Mouse (Mus musculus) inflammation-experienced regulatory T-cells (primary cell): Measurements from ENCODE around the gene Smpd4. TPM values are rescaled to one million over a fixed set of nuclear protein-coding genes. Genes with fewer than 3 reads are reported as not detected.

ENCODE experiments used
- polyA plus RNA-seq, 2 experiments: library from polyadenylated mRNA; unstranded; fragments of 100-300 nt; shearing (Covaris generic); gene quantifications; one replicate each; pipeline ENCODE4 v1.2.1; 2017

Gene Smpd4
- 10 to 100 TPM; 18.7 to 20.2 TPM for polyA plus RNA-seq

GRCm38 (mm10) chr16:17619198-17620105 is at the start of gene Smpd4:
TSS of gene Smpd4 (plus strand) at chr16:17619354.

DNA sequence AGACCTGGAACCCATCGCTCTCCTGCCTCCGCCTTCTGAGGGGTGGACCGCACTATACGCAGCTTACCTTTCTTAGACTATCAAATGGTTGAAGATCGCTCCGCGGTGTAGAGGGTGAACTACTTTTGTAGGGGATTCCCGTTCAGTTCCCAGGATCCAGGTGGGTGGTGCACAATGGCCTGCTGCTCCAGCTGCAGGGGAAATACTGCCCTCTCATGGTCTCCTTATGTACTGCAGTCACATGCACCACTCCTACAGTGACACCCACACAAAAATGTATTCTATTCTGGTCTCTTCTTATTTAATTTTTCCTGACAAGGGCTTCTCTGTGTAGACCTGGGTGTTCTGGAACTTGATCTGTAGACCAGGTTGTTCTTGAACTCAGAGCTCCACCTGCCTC is 36.1 kb upstream of the Smpd4 start, which contains the start of gene Slc7a4:
Gene Slc7a4, minus strand, starts transcription at position 151 of the 400 bp plus-strand sequence.

DNA sequence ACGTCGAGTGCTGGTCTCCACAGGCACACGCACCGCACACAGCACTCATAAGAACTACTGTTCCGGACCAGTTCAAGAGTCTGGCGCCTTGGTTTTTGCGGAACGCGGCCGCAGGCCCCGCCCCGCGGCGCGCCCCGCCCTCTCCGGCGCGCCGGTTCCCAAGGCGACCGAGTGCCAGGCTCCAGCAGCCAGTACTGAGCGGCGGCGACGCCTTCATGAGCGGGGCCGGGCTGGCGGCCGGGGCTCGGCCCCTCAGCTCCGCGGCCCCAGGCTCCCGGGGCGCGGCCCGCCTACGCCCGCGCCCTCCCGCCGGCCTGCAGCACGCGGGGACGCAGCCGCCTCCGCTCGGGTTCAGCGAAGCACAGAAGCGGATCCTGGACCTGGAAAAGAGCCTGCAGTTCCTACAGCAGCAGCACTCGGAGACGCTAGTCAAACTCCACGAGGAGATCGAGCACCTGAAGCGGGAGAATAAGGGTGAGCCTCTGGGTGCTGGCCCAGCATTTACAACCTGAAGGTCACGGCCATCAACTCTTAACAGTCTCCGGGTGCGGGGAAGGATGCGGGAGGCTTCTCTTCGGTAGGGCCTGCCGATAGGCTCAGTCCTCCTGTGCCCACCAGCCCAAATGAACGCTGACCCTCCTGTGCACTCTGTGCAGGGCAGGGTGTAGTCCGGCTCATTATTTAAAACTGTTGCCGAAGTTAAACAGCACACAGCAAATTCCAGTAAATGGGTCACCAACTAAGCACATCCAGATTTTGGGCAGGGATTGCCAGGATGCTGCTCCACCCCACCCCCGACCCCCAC is 27.4 kb downstream of the Smpd4 start, which contains the start of gene Ccdc74a:
Gene Ccdc74a, plus strand, starts transcription at position 161 of the 805 bp plus-strand sequence.

Other genes with a start within 250 kb of the Smpd4 start
- 10 to 100 TPM; 18.5 to 19.4 TPM for gene Snap29, start 213.4 kb upstream of the Smpd4 start, polyA plus RNA-seq
- 10 to 100 TPM; 61.4 to 67.6 TPM for gene Pi4ka, start 213.0 kb upstream of the Smpd4 start, polyA plus RNA-seq
- 10 to 100 TPM; 80.2 to 80.8 TPM for gene Crkl, start 167.4 kb upstream of the Smpd4 start, polyA plus RNA-seq
- gene Aifm3, start 129.7 kb upstream of the Smpd4 start, polyA plus RNA-seq: under 1 TPM; 0.10 to 0.44 TPM
- 10 to 100 TPM; 46.5 to 49.9 TPM for gene Lztr1, start 110.7 kb upstream of the Smpd4 start, polyA plus RNA-seq
- 10 to 100 TPM; 71.1 to 89.3 TPM for gene Thap7, start 88.2 kb upstream of the Smpd4 start, polyA plus RNA-seq
- gene Lrrc74b, start 58.1 kb upstream of the Smpd4 start, polyA plus RNA-seq: under 1 TPM; 0.14 to 0.34 TPM
- gene P2rx6, start 57.5 kb upstream of the Smpd4 start, polyA plus RNA-seq: under 1 TPM in 1 of 2 experiments, not detected in 1; 0.19 TPM
- 1 to 10 TPM in 1 of 2 experiments, under 1 TPM in 1; 0.92 to 2.0 TPM for gene Slc7a4, start 36.1 kb upstream of the Smpd4 start, polyA plus RNA-seq
- 1 to 10 TPM in 1 of 2 experiments, not detected in 1; 2.1 TPM for gene Ccdc74a, start 27.1 kb downstream of the Smpd4 start, polyA plus RNA-seq
- 100 to 1,000 TPM; 113 to 152 TPM for gene Med15, start 113.5 kb downstream of the Smpd4 start, polyA plus RNA-seq
- gene Klhl22, start 140.3 kb downstream of the Smpd4 start, polyA plus RNA-seq: 10 to 100 TPM; 17.2 to 17.9 TPM
- not detected for gene Scarf2, start 177.9 kb downstream of the Smpd4 start, polyA plus RNA-seq
- under 1 TPM; 0.25 to 0.83 TPM for gene B830017H08Rik, start 213.8 kb downstream of the Smpd4 start, polyA plus RNA-seq
- 1 to 10 TPM in 1 of 2 experiments, under 1 TPM in 1; 0.99 to 2.4 TPM for gene Car15, start 219.0 kb downstream of the Smpd4 start, polyA plus RNA-seq